Mouse (Mus musculus): Measurements from ENCODE around the gene Actg2.

Actg2 gene

GRCm38 (mm10) chr6:83512495-83512894 is 23.6 kb downstream of the Actg2 start:
- peak; percentile 36 to 70 for DNase-seq (ENCODE audit: low spot score in 2 of 2)

- DNase-seq (ENCODE audit: low spot score in 2 of 2), result no peak
These were observed 25.9 kb downstream of the Actg2 start for GRCm38 (mm10) chr6:83510210-83510609.

DNA sequence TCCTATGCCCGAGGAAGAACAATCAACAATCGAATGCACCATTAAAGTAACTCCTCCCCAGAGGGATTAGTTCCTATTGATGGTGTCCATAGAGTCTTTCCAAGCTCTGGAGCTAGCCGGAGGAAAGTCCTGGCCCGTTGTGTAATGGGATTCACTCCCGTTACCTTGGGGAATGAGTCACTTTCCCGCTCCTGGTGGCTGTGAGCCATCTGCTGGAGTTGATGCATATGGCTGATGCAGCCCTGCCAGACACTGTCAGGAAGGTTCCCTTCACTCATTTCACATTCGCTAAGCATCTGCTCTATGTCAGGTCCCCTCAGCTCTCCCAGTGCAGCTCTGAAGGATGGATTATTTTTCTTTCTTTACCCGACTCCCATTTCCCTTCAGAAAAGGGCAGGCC is 26.6 kb downstream of the Actg2 start:
- no peak for DNase-seq (ENCODE audit: low spot score in 2 of 2)

- no peak for DNase-seq (ENCODE audit: low spot score in 2 of 2)
These were observed 28.9 kb downstream of the Actg2 start for GRCm38 (mm10) chr6:83507168-83507546.

GRCm38 (mm10) chr6:83506258-83507167 is 29.6 kb downstream of the Actg2 start, which contains the start of gene Dguok:
Gene Dguok, minus strand, starts transcription at chr6:83506969.
- DNase-seq (ENCODE audit: low spot score in 2 of 2), result peak; percentile 91 to 95

- DNase-seq (ENCODE audit: low spot score in 2 of 2), result no peak
These were observed 30.5 kb downstream of the Actg2 start for GRCm38 (mm10) chr6:83505554-83505953.

DNA sequence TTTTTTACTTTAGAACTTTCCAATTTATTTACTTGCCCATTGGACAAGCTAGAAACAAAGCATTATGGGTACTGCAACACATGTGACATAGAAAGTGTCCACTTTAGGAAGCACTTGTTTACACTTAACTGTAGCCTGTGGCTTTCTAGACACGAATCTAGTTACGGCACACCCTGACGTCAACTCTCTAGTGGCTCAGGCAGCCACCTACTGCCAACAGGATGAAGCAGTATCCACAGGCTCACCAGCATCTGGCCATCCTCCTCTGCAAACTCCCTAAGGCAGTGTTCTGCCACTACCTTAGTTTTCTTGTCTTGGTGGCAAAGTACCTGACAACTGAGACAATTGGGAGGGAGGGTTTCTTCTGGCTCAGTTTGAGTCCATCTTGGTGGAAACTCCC is 32.7 kb downstream of the Actg2 start:
- DNase-seq (ENCODE audit: low spot score in 2 of 2), result no peak

DNA sequence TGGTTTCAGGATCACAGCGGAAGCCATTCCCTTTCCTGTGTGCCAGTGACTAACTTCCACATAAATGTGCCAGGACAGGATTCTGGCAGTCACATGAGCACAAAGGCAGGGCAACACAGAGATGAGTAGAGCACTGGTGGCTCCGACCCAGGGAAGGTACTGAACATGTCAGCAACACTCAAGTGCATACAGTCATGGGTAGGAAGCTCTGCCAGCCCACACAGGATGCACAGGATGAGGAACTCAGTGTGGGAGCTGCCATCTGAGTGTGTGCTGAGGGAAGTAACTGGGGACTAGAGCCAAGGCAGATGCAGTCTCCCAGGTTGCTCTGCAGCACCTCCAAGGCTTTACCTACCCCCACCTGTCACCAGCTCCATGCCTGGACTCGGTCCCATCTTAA is 33.4 kb downstream of the Actg2 start:
- no peak for DNase-seq (ENCODE audit: low spot score in 2 of 2)

GRCm38 (mm10) chr6:83501524-83502310 is 34.3 kb downstream of the Actg2 start:
- no peak for DNase-seq (ENCODE audit: low spot score in 2 of 2)

DNA sequence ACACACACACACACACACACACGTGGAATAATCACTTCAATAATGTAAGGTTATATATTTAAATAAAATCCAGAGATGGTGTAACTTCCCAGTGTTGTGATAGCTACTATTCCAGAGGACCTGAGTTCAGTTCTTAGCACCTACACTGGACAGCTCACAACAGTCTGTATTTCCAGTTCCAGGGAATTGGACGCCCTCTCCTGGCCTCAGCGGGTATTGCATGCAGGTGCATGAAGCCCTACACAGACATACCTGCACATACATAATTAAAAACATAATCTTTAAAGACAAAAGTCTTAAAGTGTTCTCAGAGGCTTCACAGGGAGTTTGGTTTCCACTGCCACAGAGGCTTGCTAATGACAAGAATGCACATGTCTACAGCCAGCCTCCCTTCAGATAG is 35.6 kb downstream of the Actg2 start:
- no peak for DNase-seq (ENCODE audit: low spot score in 2 of 2)

- DNase-seq (ENCODE audit: low spot score in 2 of 2), result no peak
These were observed 37.0 kb downstream of the Actg2 start for GRCm38 (mm10) chr6:83499078-83499477.

DNA sequence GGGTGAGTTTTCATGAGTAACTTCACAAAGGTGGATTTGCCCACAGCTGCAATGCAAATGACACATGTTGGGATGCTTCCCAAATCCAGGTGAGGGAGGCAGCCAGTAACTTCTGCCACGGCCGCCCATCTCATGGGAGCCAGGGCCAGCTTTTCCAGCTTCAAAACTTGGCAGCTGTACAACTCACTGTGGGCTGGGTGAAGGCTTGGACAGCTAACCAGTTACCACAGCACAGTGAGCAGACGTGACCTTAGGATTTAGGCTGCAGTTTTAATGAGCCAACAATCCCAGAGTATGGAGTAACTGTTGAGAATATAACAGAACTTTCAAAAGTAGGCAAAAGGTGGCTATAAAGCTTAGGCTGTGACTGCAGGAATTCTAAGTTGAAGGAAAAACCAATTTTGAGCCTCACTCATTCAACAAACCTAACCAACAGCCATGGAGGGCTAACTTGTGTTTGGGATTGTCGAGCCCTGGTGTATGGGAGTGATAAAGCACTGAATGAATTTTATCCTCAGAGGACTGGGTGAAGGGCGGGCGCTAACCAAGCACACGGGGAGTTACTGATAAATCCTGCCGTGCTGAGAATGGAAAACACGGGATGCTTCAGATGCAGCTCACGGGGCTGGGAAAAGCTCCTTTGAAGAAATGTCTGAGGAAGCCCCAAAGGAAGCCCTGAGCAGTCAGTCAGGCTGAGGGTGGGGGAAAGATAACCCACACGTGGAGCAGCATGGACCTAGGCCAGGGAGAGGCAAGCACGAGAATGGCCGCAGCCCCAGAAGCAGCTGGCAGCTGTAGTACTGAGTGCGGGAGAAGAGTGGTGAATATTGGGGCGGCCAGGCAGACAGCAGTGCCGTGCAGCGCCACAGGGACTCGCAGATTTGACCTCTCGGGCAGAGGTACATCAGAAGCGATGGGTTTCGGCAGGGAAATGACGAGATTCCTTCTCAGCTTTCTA is 39.0 kb downstream of the Actg2 start:
- no peak for DNase-seq (ENCODE audit: low spot score in 2 of 2)

GRCm38 (mm10) chr6:83496009-83496752 is 39.9 kb downstream of the Actg2 start:
- no peak for DNase-seq (ENCODE audit: low spot score in 2 of 2)

DNA sequence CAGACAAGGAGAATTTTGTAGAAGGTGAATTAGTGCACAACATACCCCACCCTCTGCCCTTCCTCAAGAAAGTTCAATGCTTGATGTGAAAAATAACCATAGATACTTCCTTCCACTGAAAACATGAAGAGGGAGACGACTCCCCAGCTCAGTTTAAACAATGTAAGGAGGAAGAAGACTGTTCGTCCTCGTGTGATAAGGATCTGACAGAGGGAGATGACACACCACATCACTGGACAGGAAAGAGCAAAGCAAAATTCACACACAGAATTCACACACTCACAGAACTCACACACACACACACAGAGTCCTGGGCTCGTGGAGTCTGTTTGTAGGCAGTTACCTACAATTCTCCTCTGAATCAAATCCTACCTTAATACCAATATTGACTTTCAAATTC is 45.4 kb downstream of the Actg2 start:
- DNase-seq (ENCODE audit: low spot score in 2 of 2), result no peak

DNA sequence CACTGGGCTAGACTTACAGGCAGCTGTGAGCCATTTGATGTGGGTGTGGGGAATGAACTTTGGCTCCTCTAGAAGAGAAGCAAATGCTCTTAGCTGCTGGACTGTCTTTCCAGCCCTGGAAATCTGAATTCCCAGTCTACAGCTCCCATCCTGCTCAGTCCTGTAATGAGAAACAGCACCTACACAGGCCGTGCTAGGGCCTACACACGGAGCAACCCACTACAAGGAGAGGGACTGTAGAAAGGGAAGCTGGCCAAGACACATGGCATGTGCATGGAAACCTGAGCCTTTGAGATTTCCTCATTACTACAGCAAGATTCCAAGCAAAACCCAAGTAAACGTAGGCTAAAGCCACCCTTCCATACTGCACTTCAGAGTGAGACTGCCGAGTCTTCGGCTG is 47.9 kb downstream of the Actg2 start:
- DNase-seq (ENCODE audit: low spot score in 2 of 2), result no peak

DNA sequence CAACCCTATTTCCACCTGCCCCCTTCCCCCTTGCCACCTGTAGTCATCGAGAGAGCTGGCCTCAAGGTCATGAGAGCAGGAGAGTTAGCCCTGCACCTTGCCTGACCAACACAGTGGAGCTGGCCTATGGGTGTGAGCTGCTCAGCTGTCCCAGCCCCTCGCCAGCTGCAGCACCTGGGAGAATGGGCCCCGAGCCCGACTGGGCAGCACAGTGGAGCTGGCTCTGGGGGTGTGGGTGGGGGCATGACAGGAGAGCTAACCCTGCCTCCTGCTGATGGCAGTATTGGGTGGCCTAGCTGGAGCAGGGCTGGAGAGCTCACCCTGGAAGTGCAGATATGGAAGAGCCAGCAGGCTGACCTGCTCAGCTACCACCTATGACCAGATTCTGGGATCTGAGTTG is 48.8 kb downstream of the Actg2 start:
- no peak for DNase-seq (ENCODE audit: low spot score in 2 of 2)

DNA sequence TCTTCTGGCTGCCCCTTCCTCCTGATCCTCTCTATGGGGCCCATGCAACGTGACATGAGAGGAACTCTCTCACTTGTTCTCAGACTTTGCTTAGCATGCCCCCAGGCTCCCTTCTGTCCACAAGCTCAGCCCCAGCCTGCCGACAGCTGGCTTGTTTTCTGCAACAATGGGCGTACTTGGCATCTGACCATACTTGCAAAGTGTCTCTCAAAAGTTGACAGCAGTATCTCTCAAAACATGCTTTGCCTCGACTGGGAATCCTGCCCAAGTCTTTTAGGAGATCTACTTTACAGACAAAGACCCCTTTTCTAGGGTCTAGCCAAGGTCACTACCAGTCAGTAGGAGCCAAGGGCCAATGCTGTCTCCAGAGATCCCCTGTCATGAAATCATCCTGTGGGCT is 50.2 kb downstream of the Actg2 start:
- no peak for DNase-seq (ENCODE audit: low spot score in 2 of 2)

DNA sequence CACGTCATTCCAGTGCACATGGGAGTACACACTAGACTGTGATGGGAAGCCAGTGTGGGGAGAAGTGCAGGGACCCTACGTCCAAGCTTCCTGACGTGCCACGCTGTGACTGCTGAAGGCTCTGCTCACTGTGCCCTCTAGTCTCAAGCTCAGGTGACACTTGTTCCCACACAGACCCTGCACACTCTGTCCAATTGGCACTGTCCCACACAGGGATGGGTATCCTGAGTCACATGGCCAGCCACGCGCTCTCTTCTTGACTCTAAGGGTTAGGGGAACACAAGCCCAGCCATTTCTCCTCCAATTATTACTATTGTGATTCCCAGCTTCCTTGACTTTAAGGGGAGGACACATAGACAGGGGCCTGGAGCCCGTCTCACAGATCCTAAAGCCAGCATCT is 52.3 kb downstream of the Actg2 start:
- no peak for DNase-seq (ENCODE audit: low spot score in 2 of 2)

DNA sequence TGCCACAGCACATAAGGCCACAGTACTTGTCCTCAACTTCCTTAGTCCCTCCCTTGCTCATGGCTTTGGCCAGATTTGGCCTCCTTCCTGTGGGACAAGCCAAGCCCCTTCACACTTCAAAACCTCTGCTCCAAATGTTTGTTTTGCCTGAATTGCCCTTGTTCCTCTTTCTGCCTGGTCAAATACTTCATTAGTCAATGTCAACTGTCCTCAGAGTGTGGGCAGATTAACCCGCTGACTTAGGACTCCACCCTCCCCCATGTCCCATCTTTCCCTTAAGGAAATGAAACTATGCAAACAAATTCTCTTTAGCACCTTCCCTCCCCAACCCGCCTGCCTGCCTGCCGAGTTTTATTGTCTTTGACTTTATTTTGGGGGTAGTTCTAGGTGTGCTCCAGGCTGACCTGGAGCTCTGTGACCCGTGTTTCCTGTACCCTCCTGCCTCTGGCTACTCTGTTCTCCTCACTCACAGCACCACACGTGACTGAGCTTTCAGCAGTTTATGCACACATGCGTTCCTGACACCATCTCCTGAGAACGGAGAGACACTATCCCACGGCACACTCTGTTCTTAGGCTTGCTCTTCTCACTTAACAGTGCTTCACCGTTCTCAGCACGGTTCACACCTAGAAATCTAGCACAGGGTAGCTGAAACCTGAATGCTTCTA is 53.5 kb downstream of the Actg2 start:
- DNase-seq (ENCODE audit: low spot score in 2 of 2), result no peak

DNA sequence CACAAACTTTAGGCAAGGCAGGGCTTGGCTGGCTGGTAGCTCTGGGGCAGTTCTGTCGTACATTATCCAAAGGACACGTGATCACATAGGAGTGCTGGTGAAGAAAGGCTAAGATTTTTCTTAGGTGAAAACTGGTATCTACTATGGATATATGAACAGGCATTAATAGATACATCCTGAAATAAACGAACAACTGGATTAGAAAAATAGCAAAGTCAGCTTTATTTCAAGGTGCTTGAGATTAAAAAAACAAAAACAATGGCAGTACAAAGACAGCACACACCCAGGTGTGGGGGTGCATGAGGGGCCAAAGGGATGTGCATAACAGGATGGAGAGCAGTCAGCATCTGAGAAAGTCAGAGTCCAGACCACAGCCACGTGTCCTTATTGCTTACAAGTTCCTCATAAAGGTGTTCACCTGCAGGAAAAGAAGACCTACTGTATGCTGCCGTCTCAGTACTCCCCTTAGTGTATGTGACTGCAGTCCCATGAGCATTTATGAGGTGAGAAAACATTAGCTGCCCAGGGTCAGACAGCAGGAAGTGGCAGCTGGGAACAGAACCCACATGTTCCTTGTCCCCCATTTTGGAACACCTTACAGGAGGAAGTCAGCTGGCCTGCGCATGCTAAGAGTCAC is 55.9 kb downstream of the Actg2 start:
- no peak for DNase-seq (ENCODE audit: low spot score in 2 of 2)

Measured in spleen, postnatal 14 days (tissue).